Mouse (Mus musculus): ENCODE measurements at regions not wholly inside any gene's neighbourhood (a gene's known extent, or its start where the extent isn't known, plus 50 kb on each side); places are given as distances from the start of the nearest gene placed in this dataset.

GRCm38 (mm10) chr15:94017814-94018213 lies 422.1 kb upstream of the Prickle1 start:
- H3K4me2 ChIP-seq (ENCODE audit: low read depth, low read length), result no peak overlapping the region
- ATAC-seq (no peak), DNase-seq (no peak)
- TF ChIP-seq EP300 (IDR thresholded peaks at IDR 0.05; ENCODE audit: low read depth) (no peak), CTCF (IDR thresholded peaks at IDR 0.05; ENCODE audit: low read depth) (no peak)
- H3K4me1 ChIP-seq (ENCODE audit: insufficient read depth), result no peaks in the 10 kb centered on the region
- no peak overlapping the region for H3K27ac ChIP-seq (ENCODE audit: low read depth)
- no peak overlapping the region for H3K9ac ChIP-seq (replicated peaks)
- 75% methylated on average over 9 of the region's 9 CpGs for WGBS (ENCODE audit: insufficient replicate concordance)
- no peaks in the 10 kb centered on the region for H3K9me3 ChIP-seq (ENCODE audit: low read length)
- H3K4me3 ChIP-seq (ENCODE audit: low read depth, low read length), result no peak overlapping the region
- no peaks in the 10 kb centered on the region for H3K27me3 ChIP-seq (ENCODE audit: insufficient read depth, low read length)
- no peaks in the 10 kb centered on the region for H3K36me3 ChIP-seq (replicated peaks; ENCODE audit: insufficient read depth, low read length)

GRCm38 (mm10) chr15:94011499-94011898 lies 415.8 kb upstream of the Prickle1 start:
- Histone ChIP-seq H3K27ac (ENCODE audit: low read depth) (no peak overlapping the region), H3K4me2 (ENCODE audit: low read depth, low read length) (no peak overlapping the region), H3K9me3 (ENCODE audit: low read length) (no peaks in the 10 kb centered on the region), H3K9ac (replicated peaks) (no peak overlapping the region), H3K27me3 (ENCODE audit: insufficient read depth, low read length) (no peaks in the 10 kb centered on the region), H3K4me1 (ENCODE audit: insufficient read depth) (no peaks in the 10 kb centered on the region), H3K36me3 (replicated peaks; ENCODE audit: insufficient read depth, low read length) (no peaks in the 10 kb centered on the region), H3K4me3 (ENCODE audit: low read depth, low read length) (no peak overlapping the region)
- DNase-seq, result no peak
- TF ChIP-seq EP300 (IDR thresholded peaks at IDR 0.05; ENCODE audit: low read depth), result no peak
- no peak for TF ChIP-seq CTCF (IDR thresholded peaks at IDR 0.05; ENCODE audit: low read depth)
- 42% methylated on average over 4 of the region's 4 CpGs for WGBS (ENCODE audit: insufficient replicate concordance)
- ATAC-seq, result no peak

- 67% methylated on average over 5 of the region's 5 CpGs for WGBS (ENCODE audit: insufficient replicate concordance)
- H3K36me3 ChIP-seq (replicated peaks; ENCODE audit: insufficient read depth, low read length), result no peaks in the 10 kb centered on the region
- DNase-seq (no peak), ATAC-seq (no peak)
- H3K27ac ChIP-seq (ENCODE audit: low read depth), result no peak overlapping the region
- no peak overlapping the region for H3K9ac ChIP-seq (replicated peaks)
- no peaks in the 10 kb centered on the region for H3K27me3 ChIP-seq (ENCODE audit: insufficient read depth, low read length)
- no peaks in the 10 kb centered on the region for H3K4me1 ChIP-seq (ENCODE audit: insufficient read depth)
- no peaks in the 10 kb centered on the region for H3K9me3 ChIP-seq (ENCODE audit: low read length)
- H3K4me3 ChIP-seq (ENCODE audit: low read depth, low read length), result no peak overlapping the region
- H3K4me2 ChIP-seq (ENCODE audit: low read depth, low read length), result no peak overlapping the region
- TF ChIP-seq CTCF (IDR thresholded peaks at IDR 0.05; ENCODE audit: low read depth) (no peak), EP300 (IDR thresholded peaks at IDR 0.05; ENCODE audit: low read depth) (no peak)
These were observed 410.4 kb upstream of the Prickle1 start for GRCm38 (mm10) chr15:94006082-94006481.

GRCm38 (mm10) chr15:94004911-94005310 lies 409.2 kb upstream of the Prickle1 start:
- Histone ChIP-seq H3K4me3 (ENCODE audit: low read depth, low read length) (no peak overlapping the region), H3K9me3 (ENCODE audit: low read length) (no peaks in the 10 kb centered on the region)
- WGBS (ENCODE audit: insufficient replicate concordance), result 49% methylated on average over 4 of the region's 4 CpGs

GRCm38 (mm10) chr15:94003145-94003544 lies 407.5 kb upstream of the Prickle1 start:
- DNase-seq, result no peak
- no peak for ATAC-seq
- no peak for TF ChIP-seq EP300 (IDR thresholded peaks at IDR 0.05; ENCODE audit: low read depth)
- TF ChIP-seq CTCF (IDR thresholded peaks at IDR 0.05; ENCODE audit: low read depth), result no peak
- no peaks in the 10 kb centered on the region for H3K9me3 ChIP-seq (ENCODE audit: low read length)
- no peaks in the 10 kb centered on the region for H3K36me3 ChIP-seq (replicated peaks; ENCODE audit: insufficient read depth, low read length)
- H3K4me3 ChIP-seq (ENCODE audit: low read depth, low read length), result no peak overlapping the region
- H3K27ac ChIP-seq (ENCODE audit: low read depth), result no peak overlapping the region
- no peak overlapping the region for H3K9ac ChIP-seq (replicated peaks)
- no peak overlapping the region for H3K4me2 ChIP-seq (ENCODE audit: low read depth, low read length)
- 77% methylated on average over 7 of the region's 7 CpGs for WGBS (ENCODE audit: insufficient replicate concordance)
- H3K4me1 ChIP-seq (ENCODE audit: insufficient read depth), result no peaks in the 10 kb centered on the region
- H3K27me3 ChIP-seq (ENCODE audit: insufficient read depth, low read length), result no peaks in the 10 kb centered on the region

More at GRCm38 (mm10) chr15:94004911-94005310, 409.2 kb upstream of the Prickle1 start:
- Histone ChIP-seq H3K27ac (ENCODE audit: low read depth) (no peak overlapping the region), H3K27me3 (ENCODE audit: insufficient read depth, low read length) (no peaks in the 10 kb centered on the region), H3K9ac (replicated peaks) (no peak overlapping the region), H3K4me1 (ENCODE audit: insufficient read depth) (no peaks in the 10 kb centered on the region), H3K36me3 (replicated peaks; ENCODE audit: insufficient read depth, low read length) (no peaks in the 10 kb centered on the region), H3K4me2 (ENCODE audit: low read depth, low read length) (no peak overlapping the region)
- TF ChIP-seq EP300 (IDR thresholded peaks at IDR 0.05; ENCODE audit: low read depth) (no peak), CTCF (IDR thresholded peaks at IDR 0.05; ENCODE audit: low read depth) (no peak)
- DNase-seq, result no peak
- ATAC-seq, result no peak

- Histone ChIP-seq H3K4me2 (ENCODE audit: low read depth, low read length) (no peak overlapping the region), H3K4me3 (ENCODE audit: low read depth, low read length) (no peak overlapping the region), H3K27me3 (ENCODE audit: insufficient read depth, low read length) (no peaks in the 10 kb centered on the region), H3K9ac (replicated peaks) (no peak overlapping the region), H3K36me3 (replicated peaks; ENCODE audit: insufficient read depth, low read length) (no peaks in the 10 kb centered on the region), H3K27ac (ENCODE audit: low read depth) (no peak overlapping the region), H3K9me3 (ENCODE audit: low read length) (no peaks in the 10 kb centered on the region), H3K4me1 (ENCODE audit: insufficient read depth) (no peaks in the 10 kb centered on the region)
- DNase-seq (no peak), ATAC-seq (no peak)
- TF ChIP-seq CTCF (IDR thresholded peaks at IDR 0.05; ENCODE audit: low read depth) (no peak), EP300 (IDR thresholded peaks at IDR 0.05; ENCODE audit: low read depth) (no peak)
- WGBS (ENCODE audit: insufficient replicate concordance), result 54% methylated on average over 4 of the region's 4 CpGs
These were observed 398.9 kb upstream of the Prickle1 start for GRCm38 (mm10) chr15:93994542-93994941.

GRCm38 (mm10) chr15:93990139-93990538 lies 394.4 kb upstream of the Prickle1 start:
- Histone ChIP-seq H3K4me1 (ENCODE audit: insufficient read depth) (no peaks in the 10 kb centered on the region), H3K36me3 (replicated peaks; ENCODE audit: insufficient read depth, low read length) (no peaks in the 10 kb centered on the region), H3K4me2 (ENCODE audit: low read depth, low read length) (no peak overlapping the region), H3K9me3 (ENCODE audit: low read length) (no peaks in the 10 kb centered on the region; the same call in 1 of the 2 replicates), H3K4me3 (ENCODE audit: low read depth, low read length) (no peak overlapping the region), H3K27me3 (ENCODE audit: insufficient read depth, low read length) (no peaks in the 10 kb centered on the region), H3K9ac (replicated peaks) (no peak overlapping the region), H3K27ac (ENCODE audit: low read depth) (no peak overlapping the region)
- TF ChIP-seq EP300 (IDR thresholded peaks at IDR 0.05; ENCODE audit: low read depth) (no peak), CTCF (IDR thresholded peaks at IDR 0.05; ENCODE audit: low read depth) (no peak)
- ATAC-seq, result no peak
- DNase-seq, result no peak
- WGBS (ENCODE audit: insufficient replicate concordance), result 36% methylated on average over 3 of the region's 3 CpGs
